Mouse (Mus musculus): Measurements from ENCODE around the gene Gtpbp2. TPM values are rescaled to one million over a fixed set of nuclear protein-coding genes. Genes with fewer than 3 reads are reported as not detected.

The Gtpbp2 gene
- polyA plus RNA-seq, 1 experiment, result 143 TPM

GRCm38 (mm10) chr17:46152847-46153782 is 7.7 kb upstream of the Gtpbp2 start, which contains the start of gene Mad2l1bp:
Mad2l1bp (minus strand) TSS chr17:46153553.
- DNase-seq (ENCODE audit: low spot score), result peak; percentile 60

DNA sequence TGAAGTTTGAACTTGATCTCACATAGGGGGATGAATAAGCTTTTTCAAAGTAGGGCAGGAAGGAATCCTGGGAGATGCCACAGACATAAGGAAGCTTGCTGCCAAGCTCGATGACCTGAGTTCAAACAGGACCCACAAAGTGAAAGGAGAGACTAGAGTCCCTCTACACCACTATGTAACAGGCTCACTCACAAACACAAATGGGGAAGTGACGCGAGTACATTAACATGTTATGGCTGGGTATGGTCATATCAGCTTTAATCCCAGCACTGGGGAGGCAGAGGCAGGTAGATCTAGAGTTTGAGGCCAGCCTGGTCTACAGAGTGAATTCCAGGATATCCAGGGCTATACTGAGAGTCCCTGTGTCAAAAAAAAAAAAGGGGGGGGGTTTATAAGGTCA is 6.5 kb upstream of the Gtpbp2 start:
- DNase-seq (ENCODE audit: low spot score), result no peak

DNA sequence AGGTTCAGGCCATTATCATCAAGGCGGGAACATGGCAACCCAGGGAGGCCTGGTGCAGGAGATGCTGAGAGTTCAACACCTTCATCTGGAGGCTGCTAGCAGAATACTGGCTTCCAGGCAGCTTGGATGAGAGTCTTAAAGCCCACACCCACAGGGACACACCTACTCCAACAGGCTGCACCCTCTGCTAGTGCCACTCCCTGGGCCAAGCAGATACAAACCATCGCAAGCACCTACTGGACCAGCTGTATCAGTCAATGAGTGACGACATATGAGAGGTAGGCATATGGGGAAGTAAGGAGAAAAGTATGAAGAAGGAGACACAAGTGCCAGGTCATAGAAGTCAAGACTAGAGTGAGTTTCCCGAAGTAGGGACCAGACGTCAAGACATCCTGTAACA is 4.2 kb upstream of the Gtpbp2 start:
- DNase-seq (ENCODE audit: low spot score), result no peak

GRCm38 (mm10) chr17:46157131-46157530 is 3.7 kb upstream of the Gtpbp2 start:
- DNase-seq (ENCODE audit: low spot score), result no peak

GRCm38 (mm10) chr17:46159236-46159635 is 1.6 kb upstream of the Gtpbp2 start:
- DNase-seq (ENCODE audit: low spot score), result no peak

DNA sequence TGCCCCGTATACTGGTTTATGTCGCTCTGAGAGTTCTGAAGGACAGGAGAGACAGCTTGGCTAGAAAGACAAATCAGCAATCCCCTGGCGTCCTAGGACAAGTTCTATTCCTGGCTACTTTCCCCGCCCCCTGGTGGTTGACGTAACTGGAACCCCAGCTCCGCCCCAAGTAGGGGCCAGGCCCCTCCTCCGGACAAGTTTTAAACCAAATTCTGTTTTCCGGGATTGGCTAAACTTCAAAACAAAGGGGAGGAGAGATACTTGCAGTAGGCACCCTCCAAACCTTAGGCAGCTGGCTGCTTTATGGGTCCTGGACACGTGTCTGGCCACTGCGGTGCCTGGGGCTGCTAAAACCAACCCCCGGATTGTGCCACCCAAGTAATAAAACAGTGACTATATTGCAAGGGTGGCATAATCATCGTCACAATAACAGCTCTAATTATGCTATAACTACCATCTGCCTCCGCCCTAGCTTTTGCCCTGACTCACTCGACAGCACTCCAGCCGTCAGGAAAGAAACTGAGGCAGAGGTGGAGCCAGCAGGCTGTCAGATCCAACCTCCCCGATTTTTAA is 656 bp upstream of the Gtpbp2 start:
- DNase-seq (ENCODE audit: low spot score), result peak; percentile 75

DNA sequence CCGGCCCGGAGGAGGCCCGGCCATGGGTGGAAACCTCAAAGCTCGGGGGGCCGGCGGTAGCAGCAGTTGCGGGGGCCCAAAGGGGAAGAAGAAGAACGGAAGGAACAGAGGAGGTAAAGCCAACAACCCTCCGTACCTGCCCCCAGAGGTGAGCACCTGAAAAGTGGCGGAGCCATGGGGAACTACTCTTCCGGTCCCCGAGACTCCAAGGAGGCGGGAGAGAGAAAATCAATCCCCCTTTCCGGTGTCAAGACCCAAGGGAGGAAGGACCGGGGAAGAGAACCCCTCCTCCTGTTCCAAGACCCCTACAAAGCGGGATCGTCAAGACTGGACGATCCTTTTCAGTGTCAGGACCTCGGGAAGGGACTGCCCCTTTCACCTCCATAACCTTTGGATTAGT is 347 bp downstream of the Gtpbp2 start:
- DNase-seq (ENCODE audit: low spot score), result no peak

DNA sequence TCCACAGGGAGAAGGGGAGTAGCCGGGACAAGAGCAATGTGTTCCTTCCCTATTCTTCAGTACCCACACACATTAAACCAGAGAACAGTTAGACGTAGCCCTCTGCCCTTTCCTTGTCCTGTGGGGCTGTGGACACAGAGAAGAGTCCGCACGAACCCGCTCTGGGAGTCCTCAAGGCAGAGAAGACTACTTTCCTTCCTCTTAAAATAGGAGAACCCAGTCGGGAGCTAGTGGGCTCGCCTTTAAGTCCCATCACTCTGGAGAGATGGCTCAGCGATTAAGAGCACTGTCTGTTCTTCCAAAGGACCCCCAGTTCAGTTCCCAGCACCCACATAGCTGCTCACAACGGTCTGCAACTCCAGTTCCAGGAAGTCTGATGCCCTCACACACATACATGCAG is 878 bp downstream of the Gtpbp2 start:
- no peak for DNase-seq (ENCODE audit: low spot score)

GRCm38 (mm10) chr17:46162551-46162950 is 1.7 kb downstream of the Gtpbp2 start:
- DNase-seq (ENCODE audit: low spot score), result no peak

- no peak for DNase-seq (ENCODE audit: low spot score)
These were observed 2.2 kb downstream of the Gtpbp2 start for GRCm38 (mm10) chr17:46162951-46163421.

- no peak for DNase-seq (ENCODE audit: low spot score)
These were observed 3.5 kb downstream of the Gtpbp2 start for GRCm38 (mm10) chr17:46164301-46164700.

DNA sequence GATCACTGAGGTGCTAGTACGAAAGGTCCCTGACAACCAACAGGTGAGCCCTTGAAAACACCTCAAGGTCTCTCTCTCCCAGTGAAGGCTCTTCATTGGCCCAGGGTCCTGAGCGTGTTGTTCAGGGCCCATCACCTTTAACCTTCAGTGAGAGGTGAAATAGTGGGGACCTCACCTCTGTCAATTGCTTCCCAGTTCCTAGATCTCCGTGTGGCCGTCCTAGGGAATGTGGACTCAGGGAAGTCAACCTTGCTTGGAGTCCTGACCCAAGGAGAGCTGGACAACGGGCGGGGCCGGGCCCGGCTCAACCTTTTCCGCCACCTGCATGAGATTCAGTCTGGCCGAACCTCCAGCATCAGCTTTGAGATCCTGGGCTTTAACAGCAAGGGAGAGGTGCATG is 4.0 kb downstream of the Gtpbp2 start:
- no peak for DNase-seq (ENCODE audit: low spot score)

DNA sequence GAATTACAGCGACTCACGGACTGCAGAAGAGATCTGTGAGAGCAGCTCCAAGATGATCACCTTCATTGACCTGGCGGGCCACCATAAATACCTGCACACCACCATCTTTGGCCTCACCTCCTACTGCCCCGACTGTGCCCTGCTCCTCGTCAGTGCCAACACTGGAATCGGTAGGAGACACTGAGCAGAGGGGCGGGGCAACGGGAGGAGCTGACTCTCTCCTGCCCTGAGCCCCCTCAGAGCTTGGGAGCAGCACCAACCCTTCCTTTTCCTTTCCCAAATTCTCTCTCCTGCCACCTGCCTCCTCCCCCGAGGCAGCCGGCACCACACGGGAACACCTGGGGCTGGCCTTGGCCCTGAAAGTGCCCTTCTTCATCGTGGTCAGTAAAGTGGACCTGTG is 4.6 kb downstream of the Gtpbp2 start:
- DNase-seq (ENCODE audit: low spot score), result no peak

DNA sequence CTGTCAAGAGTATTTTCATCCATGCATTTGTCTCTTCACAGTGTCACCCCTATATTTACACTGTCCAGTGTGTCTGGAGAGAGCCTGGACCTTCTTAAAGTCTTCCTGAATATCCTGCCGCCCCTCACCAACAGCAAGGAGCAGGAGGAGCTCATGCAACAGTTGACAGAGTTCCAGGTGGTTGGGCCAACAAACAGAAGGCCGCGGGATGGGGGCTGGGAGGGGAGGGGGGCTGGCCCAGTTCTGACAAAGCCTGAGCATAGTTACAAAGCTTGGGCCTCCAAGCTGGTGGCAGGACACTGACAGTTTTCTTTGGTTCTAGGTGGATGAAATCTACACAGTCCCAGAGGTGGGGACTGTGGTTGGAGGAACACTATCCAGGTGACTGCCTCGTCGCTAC is 5.4 kb downstream of the Gtpbp2 start:
- no peak for DNase-seq (ENCODE audit: low spot score)

DNA sequence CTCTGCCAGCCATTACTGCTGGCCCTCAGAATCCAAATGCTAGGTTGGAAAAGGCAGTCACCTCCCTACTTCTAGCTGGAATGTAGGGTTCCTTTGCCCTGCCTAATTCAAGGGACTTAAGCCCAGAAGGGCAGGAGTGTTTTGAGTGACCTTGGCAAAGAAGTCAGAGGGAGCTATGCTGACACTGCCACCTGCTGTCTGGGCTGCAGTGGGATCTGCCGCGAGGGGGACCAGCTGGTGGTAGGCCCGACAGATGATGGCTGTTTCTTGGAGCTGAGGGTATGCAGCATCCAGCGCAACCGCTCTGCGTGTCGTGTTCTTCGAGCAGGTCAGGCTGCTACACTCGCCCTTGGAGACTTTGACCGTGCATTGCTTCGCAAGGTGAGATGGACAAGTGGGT is 6.2 kb downstream of the Gtpbp2 start:
- DNase-seq (ENCODE audit: low spot score), result no peak

- no peak for DNase-seq (ENCODE audit: low spot score)
These were observed 7.5 kb downstream of the Gtpbp2 start for GRCm38 (mm10) chr17:46168318-46168717.

DNA sequence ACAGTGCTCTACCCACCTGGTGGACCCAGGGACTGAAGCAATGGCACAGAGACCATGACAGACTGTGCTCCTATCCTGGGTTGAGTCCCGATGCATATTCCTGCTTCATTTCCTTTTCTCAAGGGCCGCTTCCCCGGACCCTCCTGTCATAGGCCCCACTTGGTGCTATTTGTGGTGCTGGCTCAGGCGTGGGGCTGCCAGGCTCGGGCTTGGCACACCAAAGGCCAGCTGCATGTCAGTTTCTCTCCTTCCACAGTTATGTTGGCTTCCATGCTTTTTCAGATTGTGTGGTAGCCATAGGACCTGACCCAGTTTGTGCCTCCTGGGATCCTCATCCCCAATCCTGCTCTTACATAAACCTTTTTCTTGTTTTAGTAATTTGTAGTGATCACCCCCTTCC is 7.9 kb downstream of the Gtpbp2 start:
- DNase-seq (ENCODE audit: low spot score), result no peak

DNA sequence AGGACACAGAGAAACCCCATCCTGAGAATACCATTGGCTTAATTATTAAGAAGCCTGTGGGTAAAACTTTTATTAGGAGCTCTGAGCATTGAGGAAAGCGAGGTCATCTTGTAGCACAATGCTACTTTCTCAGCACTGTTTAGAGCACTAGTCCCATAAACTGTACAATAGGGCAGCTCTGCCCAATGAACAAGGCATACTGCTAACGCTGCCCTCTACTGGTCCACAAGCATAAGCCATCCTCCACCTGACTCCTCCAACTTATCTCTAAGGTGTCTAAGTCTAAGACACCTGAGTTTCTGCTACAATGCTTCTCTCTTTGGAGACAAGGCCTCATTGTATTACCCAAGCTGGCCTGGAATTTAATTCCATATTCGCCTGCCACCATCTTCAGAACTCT is 9.7 kb downstream of the Gtpbp2 start:
- DNase-seq (ENCODE audit: low spot score), result no peak

GRCm38 (mm10) chr17:46182273-46182672 is 21.4 kb downstream of the Gtpbp2 start:
- no peak for DNase-seq (ENCODE audit: low spot score)

DNA sequence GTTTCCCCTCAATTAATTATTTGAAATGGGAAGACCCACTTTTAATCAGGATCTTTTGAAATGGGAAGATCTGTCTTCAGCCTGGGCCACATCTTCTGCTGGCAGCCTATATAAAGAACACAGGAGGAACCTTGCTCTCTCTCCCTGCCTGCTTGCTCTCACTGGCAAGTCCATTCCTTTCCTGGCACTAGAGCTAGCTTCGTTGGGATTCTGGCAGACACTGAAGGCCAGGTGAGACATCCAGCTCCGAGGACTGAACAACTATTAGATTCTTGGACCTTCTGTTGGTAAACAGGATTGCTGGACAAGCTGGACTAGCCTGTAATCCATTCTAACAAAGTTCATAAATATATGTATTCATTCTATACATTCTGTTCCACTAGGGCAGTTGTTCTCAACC is 28.0 kb downstream of the Gtpbp2 start:
- no peak for DNase-seq (ENCODE audit: low spot score)

- DNase-seq (ENCODE audit: low spot score), result no peak
These were observed 40.3 kb downstream of the Gtpbp2 start for GRCm38 (mm10) chr17:46201151-46201550.

- DNase-seq (ENCODE audit: low spot score), result peak; percentile 84
These were observed 41.7 kb downstream of the Gtpbp2 start, which contains the start of the genes Polh and Xpo5 for GRCm38 (mm10) chr17:46202421-46203071. Polh (minus strand) TSS chr17:46202645. Xpo5 (plus strand) TSS chr17:46202782.

DNA sequence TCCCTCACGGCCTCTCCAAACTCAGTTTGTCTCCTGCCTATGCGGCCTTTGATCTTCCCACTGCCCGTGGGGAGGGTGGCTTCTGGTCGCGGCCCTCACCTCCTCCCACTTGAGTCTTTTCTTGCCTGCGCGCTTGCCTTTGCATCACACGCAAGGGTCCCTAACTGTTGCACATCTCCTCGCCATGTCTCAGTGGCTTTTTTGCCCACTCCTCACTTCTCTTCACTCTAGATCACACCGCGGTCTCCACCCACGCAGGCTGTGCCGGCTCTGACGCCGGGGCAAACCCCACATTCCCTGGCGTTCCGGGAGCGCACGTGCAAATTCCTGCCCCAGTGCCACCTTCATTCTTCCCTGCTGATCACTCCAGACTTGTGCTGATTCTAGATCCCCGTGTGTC is 42.2 kb downstream of the Gtpbp2 start:
- DNase-seq (ENCODE audit: low spot score), result no peak
